Mouse (Mus musculus) heart, adult 8-10 months (tissue): ENCODE data around the gene Crybb3. TPM values are rescaled to one million over a fixed set of nuclear protein-coding genes. Genes with fewer than 3 reads are reported as not detected.

ENCODE experiments used
- DNase-seq: peaks from one replicate; pipeline ENCODE4 v3.0.0; 2022; ENCODE audit warnings: low spot score
- total RNA-seq, 4 experiments: library from RNA; stranded (reverse); gene quantifications; 2 replicates each; pipeline ENCODE4 v1.2.4; 2022

The Crybb3 gene
- total RNA-seq, 4 experiments from 2014 or later: 0.92 to 1.3 (median 0.93) TPM

- DNase-seq: no peak
These were observed 23.7 kb upstream of the Crybb3 start for GRCm38 (mm10) chr5:113105035-113105434.

DNA sequence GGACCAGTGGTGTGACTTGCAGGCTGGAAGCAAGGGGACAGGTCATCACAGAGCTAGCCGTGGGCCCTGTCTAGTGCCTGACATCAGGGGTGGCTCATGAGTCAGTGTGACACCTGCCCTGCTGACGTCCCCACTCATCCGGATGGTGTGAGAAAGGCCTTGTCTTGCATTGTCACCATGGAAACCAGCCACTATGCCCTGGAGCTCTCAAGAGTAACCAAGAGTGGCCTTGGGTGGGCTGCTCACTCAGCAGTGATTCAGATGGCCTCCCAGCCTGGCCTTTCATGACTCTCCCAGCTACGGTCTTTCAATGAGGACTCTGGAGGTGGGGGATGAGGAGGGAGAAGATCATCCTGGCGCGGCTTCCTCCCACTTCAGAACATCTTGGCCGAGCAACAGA is 21.1 kb upstream of the Crybb3 start:
- no peak for DNase-seq

DNA sequence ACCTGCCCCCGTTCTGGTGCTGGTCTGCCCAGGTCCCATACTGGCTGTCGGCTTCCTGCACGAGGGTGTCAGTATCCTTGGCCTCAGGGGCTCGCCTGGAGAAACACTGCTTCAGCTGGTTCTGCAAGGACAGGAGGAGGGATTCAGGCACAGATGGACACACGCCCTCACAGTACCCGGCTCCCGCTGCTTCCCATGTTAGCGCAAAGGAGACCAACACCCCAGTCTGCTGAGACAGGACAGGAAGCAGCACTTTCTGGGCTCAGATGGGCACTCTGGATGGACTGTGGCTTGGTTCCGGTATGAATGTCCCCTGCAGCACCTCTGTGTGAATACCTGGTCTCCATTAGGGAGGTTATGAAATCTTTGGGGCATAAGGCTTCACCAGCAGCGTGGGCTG is 20.1 kb upstream of the Crybb3 start:
- no peak for DNase-seq

- no peak for DNase-seq
These were observed 19.0 kb upstream of the Crybb3 start for GRCm38 (mm10) chr5:113100422-113100821.

- DNase-seq: peak; percentile 89
These were observed 18.2 kb upstream of the Crybb3 start for GRCm38 (mm10) chr5:113099546-113099945.

DNA sequence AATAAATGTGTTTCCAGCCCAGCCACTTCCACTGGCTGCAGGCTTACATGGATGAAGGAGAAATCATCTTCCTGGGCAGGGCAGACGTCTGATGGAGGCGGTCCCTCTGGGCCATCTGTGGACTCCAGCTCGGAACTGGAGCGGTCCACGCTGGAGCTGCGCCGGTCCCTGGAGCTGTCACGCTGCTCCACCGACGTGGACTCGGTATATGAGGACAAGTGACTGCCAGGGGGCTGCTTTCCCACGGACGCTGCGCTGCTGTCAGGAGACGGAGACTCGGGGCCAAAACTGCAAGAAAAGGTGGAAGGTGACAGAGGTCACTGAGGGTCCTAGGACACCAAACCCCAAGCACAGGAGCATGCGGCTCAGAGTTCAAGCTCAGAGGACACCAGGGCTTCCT is 16.2 kb upstream of the Crybb3 start:
- no peak for DNase-seq

- no peak for DNase-seq
These were observed 14.1 kb upstream of the Crybb3 start for GRCm38 (mm10) chr5:113095456-113095855.

- no peak for DNase-seq
These were observed 11.0 kb upstream of the Crybb3 start for GRCm38 (mm10) chr5:113092406-113092805.

DNA sequence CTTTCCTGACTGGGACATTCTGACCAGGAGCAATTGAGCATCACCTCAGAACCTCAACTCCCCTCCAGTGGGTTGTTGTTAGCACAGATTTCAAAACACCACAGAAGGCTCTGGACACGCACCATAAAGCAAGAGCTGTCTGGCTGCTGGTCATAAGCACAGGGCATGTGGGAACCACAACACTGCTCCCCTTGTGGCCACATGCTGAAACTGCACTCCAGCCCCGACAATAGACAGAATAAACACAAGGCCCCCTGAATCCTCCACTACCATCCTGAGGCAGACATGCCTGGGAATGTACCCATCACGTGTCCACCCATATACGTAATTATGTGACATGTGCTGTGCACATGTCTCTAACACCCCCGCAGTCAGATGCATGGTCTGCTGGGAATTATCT is 9.8 kb upstream of the Crybb3 start:
- DNase-seq: no peak

DNA sequence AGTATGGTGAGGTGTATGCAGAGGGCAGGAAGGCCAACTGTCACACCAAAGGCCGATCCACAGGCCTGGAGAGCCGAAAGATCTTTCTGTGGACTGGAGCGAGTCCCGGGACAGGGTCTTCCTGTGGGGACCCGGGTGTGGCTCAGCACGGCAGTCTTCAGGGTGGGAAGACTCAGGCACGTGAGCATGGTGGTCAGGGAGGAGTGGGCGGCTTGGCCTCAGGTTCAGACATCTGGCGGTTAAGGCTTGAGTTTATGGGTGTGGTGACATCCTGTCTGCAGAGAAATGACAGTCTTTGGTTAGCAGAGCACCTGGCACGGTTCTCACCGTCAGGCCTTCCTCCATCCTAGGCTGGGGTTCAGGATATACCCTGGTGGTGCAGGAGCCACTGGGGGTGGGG is 9.4 kb upstream of the Crybb3 start:
- DNase-seq: no peak

- DNase-seq: no peak
These were observed 8.8 kb upstream of the Crybb3 start for GRCm38 (mm10) chr5:113090077-113090690.

GRCm38 (mm10) chr5:113087465-113087864 is 6.1 kb upstream of the Crybb3 start:
- DNase-seq: no peak

- DNase-seq: no peak
These were observed 5.6 kb upstream of the Crybb3 start for GRCm38 (mm10) chr5:113086990-113087389.

GRCm38 (mm10) chr5:113086439-113086838 is 5.1 kb upstream of the Crybb3 start:
- no peak for DNase-seq

GRCm38 (mm10) chr5:113085931-113086330 is 4.5 kb upstream of the Crybb3 start:
- DNase-seq: no peak

GRCm38 (mm10) chr5:113084309-113084708 is 2.9 kb upstream of the Crybb3 start:
- DNase-seq: no peak

- no peak for DNase-seq
These were observed 1.2 kb upstream of the Crybb3 start for GRCm38 (mm10) chr5:113082356-113083168.

DNA sequence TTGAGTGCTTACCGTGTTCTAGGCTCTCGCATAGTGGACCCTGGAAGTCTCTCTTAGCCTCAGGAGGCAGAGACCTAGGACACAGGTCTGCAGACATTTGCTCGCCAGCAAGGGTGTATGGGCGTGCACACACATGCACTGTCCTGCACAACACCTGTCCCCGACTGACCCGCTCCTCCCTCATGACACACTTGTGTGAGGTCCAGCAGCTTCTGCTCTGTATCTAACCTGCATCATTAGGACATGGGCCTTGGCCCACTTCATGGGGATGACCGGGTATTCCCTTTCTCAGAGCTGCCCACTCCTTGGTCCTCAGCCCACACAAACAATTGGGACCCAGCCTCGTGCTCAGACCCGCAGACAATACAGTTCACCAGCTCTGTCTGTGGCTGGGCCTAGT is 364 bp downstream of the Crybb3 start:
- no peak for DNase-seq

- no peak for DNase-seq
These were observed 1.6 kb downstream of the Crybb3 start for GRCm38 (mm10) chr5:113079783-113080182.

GRCm38 (mm10) chr5:113078686-113079085 is 2.7 kb downstream of the Crybb3 start:
- DNase-seq: no peak

DNA sequence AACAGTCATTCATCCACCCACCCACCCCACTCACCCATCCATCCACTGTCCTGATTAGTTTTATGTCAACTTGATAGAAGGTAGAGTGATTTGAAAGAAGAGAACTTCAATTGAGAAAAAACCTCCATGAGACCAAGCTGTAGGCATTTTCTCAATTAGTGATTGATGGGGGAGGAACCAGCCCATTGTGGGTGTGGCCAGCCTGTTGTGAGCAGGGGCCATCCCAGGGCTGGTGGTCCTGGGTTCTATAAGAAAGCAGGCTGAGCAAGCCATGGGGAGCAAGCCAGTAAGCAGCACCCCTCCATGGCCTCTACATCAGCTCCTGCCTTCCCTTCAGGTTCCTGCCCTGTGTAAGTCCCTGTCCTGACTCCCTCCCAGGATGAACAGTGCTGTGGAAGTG is 11.4 kb downstream of the Crybb3 start, which contains the start of gene Crybb2:
TSS of gene Crybb2 (minus strand) at position 101 of the 400 bp plus-strand sequence.
- no peak for DNase-seq

DNA sequence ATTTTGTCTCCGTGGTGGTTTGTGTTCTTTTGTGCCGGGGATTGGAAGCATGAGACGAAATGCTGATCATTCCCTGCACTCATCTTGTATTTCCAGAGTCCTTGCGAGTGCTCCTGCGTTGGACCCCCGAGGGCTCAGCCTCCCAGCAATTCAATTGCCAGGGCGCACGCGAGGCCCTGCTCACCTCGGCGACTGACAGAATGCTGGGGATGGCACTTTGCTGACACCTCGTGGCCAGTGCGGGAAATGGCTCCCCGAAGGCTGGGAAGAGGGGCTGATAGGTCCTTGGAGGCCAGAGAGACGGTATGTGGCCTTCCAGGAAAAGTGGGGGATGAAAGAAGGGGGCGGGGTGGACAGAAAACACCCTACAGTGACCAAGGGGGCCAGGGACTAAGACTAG is 27.1 kb downstream of the Crybb3 start:
- DNase-seq: peak; percentile 79

GRCm38 (mm10) chr5:113050581-113051185 is 30.7 kb downstream of the Crybb3 start:
- DNase-seq: no peak
